Mouse (Mus musculus) liver, embryonic 14.5 days (tissue): Measurements from ENCODE around the gene Fads1.

Experiments used
- CTCF ChIP-seq: IDR thresholded peaks from 2 replicates; pipeline ENCODE4 v1.5.1; 2016; ENCODE audit warnings: antibody characterized with exemption, low read depth, control low read depth
- EP300 ChIP-seq: IDR thresholded peaks from 2 replicates; pipeline ENCODE4 v1.6.1; 2016; ENCODE audit warnings: antibody characterized with exemption, low read depth

DNA sequence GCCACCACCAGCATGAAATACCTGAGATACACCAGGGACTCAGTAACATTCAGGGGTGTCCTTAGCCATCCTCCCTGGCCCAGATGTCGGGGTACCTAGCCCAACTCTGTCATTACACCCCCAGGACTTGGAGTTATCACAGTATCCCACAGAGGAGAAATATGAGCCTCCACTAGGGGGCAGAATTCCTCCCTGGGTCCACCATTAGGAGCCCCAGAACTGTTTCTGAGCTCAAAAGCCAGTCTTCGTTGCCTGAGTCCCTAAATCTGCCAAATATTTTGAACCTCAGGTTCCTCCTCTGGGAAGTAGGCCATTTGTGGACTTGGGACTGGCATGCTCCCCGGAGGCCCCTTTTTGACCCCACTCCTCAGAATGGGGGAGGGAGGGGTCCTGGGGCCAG lies 36.4 kb downstream of the Fads1 start:
- no peak for TF ChIP-seq EP300
- peak; percentile 76 for TF ChIP-seq CTCF
